Mouse (Mus musculus) myocyte (in vitro differentiated cells): ENCODE data around the gene Pigyl.

Source experiments
- CEBPB ChIP-seq: IDR thresholded peaks from 2 replicates; pipeline ENCODE4 v1.6.1; 2011; ENCODE audit warnings: mild to moderate bottlenecking, moderate library complexity; ENCODE audit not compliant: poor library complexity, insufficient read depth, severe bottlenecking
- E2F4 ChIP-seq: IDR thresholded peaks from one replicate; pipeline ENCODE4 v1.6.1; 2011; ENCODE audit warnings: mild to moderate bottlenecking, control low read depth, moderate library complexity; ENCODE audit not compliant: insufficient read depth
- MAX ChIP-seq: IDR thresholded peaks from one replicate; pipeline ENCODE4 v1.6.1; 2011; ENCODE audit warnings: low read depth, mild to moderate bottlenecking, control low read depth
- MYOD1 ChIP-seq, 3 experiments: IDR thresholded peaks; one replicate each; pipeline ENCODE4 v1.6.1; 2011; ENCODE audit warnings: control low read depth in 2 of 3, low read depth in 2 of 3, mild to moderate bottlenecking in 2 of 3, moderate library complexity in 1 of 3; ENCODE audit not compliant: insufficient read length in 2 of 3, control insufficient read depth in 1 of 3
- MYOG ChIP-seq, 3 experiments: IDR thresholded peaks; one replicate each; pipeline ENCODE4 v1.6.1; 2011; ENCODE audit warnings: control low read depth in 2 of 3, low read depth in 2 of 3, mild to moderate bottlenecking in 2 of 3; ENCODE audit not compliant: insufficient read length in 2 of 3, control insufficient read depth in 1 of 3, insufficient read depth in 1 of 3
- POLR2A ChIP-seq: IDR thresholded peaks from one replicate; pipeline ENCODE4 v1.6.1; 2011; ENCODE audit warnings: low read depth, mild to moderate bottlenecking, control low read depth, moderate library complexity; ENCODE audit not compliant: insufficient read length
- POLR2AphosphoS2 ChIP-seq: IDR thresholded peaks from one replicate; pipeline ENCODE4 v1.6.1; 2011; ENCODE audit warnings: low read depth, control low read depth; ENCODE audit not compliant: insufficient read length
- REST ChIP-seq: IDR thresholded peaks from one replicate; pipeline ENCODE4 v1.6.1; 2011; ENCODE audit warnings: mild to moderate bottlenecking, control low read depth, moderate library complexity; ENCODE audit not compliant: insufficient read depth, insufficient read length
- TCF12 ChIP-seq: IDR thresholded peaks from one replicate; pipeline ENCODE4 v1.6.1; 2011; ENCODE audit warnings: mild to moderate bottlenecking, control low read depth; ENCODE audit not compliant: poor library complexity, insufficient read depth, severe bottlenecking
- USF1 ChIP-seq: IDR thresholded peaks from one replicate; pipeline ENCODE4 v1.6.1; 2011; ENCODE audit warnings: low read depth, mild to moderate bottlenecking, control low read depth, moderate library complexity

- no peak for TF ChIP-seq POLR2A
- no peak for TF ChIP-seq MYOG (IDR thresholded peaks at IDR 0.05; ENCODE audit: control insufficient read depth in 1 of 3, insufficient read depth in 1 of 3, insufficient read length in 2 of 3, low read depth in 2 of 3)
- no peak for TF ChIP-seq USF1
- no peak for TF ChIP-seq MAX
- no peak for TF ChIP-seq E2F4
- TF ChIP-seq TCF12, result no peak
- TF ChIP-seq CEBPB, result no peak
- TF ChIP-seq POLR2AphosphoS2, result no peak
- TF ChIP-seq MYOD1 (IDR thresholded peaks at IDR 0.05; ENCODE audit: control insufficient read depth in 1 of 3, insufficient read length in 2 of 3, low read depth in 2 of 3), result no peak
- TF ChIP-seq REST, result no peak
Measured at GRCm38 (mm10) chr9:22116086-22116485, 40.6 kb upstream of the Pigyl start.
